Mouse (Mus musculus): ENCODE measurements at regions not wholly inside any gene's neighbourhood (a gene's known extent, or its start where the extent isn't known, plus 50 kb on each side); places are given as distances from the start of the nearest gene placed in this dataset.
A peak's percentile ranks its signal among the peaks of the same experiment; 100 is the strongest.
"Not testable (repeated sequence)": the region's sequence is repeated elsewhere in the genome, so short reads cannot be mapped to it uniquely, and the experiment has no call there.

- Histone ChIP-seq H3K9me3 (no peaks in the 10 kb centered on the region), H3K27ac (peak overlapping the region; percentile 39; the same call in 1 of the 2 replicates), H3K4me1 (0 out of 2 replicates have a peak, but pooled peaks cover 4% of the 10 kb centered on the region), H3K4me3 (no peak overlapping the region), H3K9ac (no peak overlapping the region), H3K36me3 (no peaks in the 10 kb centered on the region), H3K4me2 (no peak overlapping the region), H3K27me3 (no peaks in the 10 kb centered on the region)
- ATAC-seq (ENCODE audit: borderline replicate concordance, extremely low read depth, low FRiP score, low TSS enrichment), result peak; percentile 75; the same call in 1 of the 2 replicates
- 13% methylated on average over 9 of the region's 9 CpGs for WGBS
Observed at GRCm38 (mm10) chr1:128498042-128498772, 81.0 kb upstream of the Dars start.

DNA sequence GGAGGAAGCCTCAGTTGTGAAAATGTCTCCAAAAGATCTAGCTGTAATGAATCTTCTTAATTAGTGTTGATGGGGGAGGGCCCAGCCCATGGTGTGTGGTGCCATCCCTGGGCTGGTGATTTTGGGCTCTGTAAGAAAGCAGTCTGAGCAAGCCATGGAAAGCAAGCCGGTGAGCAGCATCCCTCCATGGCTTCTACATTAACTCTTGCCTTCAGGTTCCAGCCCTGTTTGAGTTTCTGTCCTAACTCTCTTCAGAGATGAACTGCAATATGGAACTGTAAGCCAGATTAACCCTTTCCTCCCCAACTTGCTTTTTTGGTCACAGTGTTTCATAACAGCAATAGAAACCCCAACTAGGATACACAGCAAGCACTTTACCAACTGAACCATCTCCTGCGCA lies 75.1 kb upstream of the Dars start:
- Histone ChIP-seq H3K27me3 (no peaks in the 10 kb centered on the region), H3K9ac (no peak overlapping the region), H3K27ac (no peak overlapping the region), H3K9me3 (no peaks in the 10 kb centered on the region), H3K36me3 (no peaks in the 10 kb centered on the region), H3K4me3 (no peak overlapping the region), H3K4me2 (no peak overlapping the region), H3K4me1 (no peaks in the 10 kb centered on the region)
- 90% methylated on average over 2 of the region's 2 CpGs for WGBS
- ATAC-seq (ENCODE audit: borderline replicate concordance, extremely low read depth, low FRiP score, low TSS enrichment), result no peak

DNA sequence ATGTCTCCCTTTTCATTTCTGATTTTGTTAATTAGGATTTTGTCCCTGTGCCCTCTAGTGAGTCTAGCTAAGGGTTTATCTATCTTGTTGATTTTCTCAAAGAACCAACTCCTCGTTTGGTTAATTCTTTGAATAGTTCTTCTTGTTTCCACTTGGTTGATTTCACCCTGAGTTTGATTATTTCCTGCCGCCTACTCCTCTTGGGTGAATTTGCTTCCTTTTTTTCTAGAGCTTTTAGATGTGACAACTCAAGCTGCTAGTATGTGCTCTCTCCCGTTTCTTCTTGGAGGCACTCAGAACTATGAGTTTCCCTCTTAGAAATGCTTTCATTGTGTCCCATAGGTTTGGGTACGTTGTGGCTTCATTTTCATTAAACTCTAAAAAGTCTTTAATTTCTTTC lies 70.0 kb upstream of the Dars start:
- H3K9me3 ChIP-seq; H3K9ac ChIP-seq; H3K4me3 ChIP-seq; H3K4me2 ChIP-seq; H3K27ac ChIP-seq; H3K4me1 ChIP-seq; ATAC-seq (ENCODE audit: borderline replicate concordance, extremely low read depth, low FRiP score, low TSS enrichment); H3K36me3 ChIP-seq; H3K27me3 ChIP-seq: not testable (repeated sequence)
- 73% methylated on average over 4 of the region's 4 CpGs for WGBS

GRCm38 (mm10) chr1:128478376-128478775 lies 61.2 kb upstream of the Dars start:
- Histone ChIP-seq H3K4me2 (no peak overlapping the region), H3K27me3 (no peaks in the 10 kb centered on the region), H3K4me1 (no peaks in the 10 kb centered on the region), H3K36me3 (no peaks in the 10 kb centered on the region), H3K27ac (no peak overlapping the region), H3K4me3 (no peak overlapping the region), H3K9ac (no peak overlapping the region), H3K9me3 (no peaks in the 10 kb centered on the region)
- WGBS, result 64% methylated on average over 6 of the region's 6 CpGs
- no peak for ATAC-seq (ENCODE audit: borderline replicate concordance, extremely low read depth, low FRiP score, low TSS enrichment)

GRCm38 (mm10) chr1:128477653-128478052 lies 60.5 kb upstream of the Dars start:
- Histone ChIP-seq H3K4me2 (no peak overlapping the region), H3K27ac (no peak overlapping the region), H3K9me3 (no peaks in the 10 kb centered on the region), H3K27me3 (no peaks in the 10 kb centered on the region), H3K36me3 (no peaks in the 10 kb centered on the region), H3K4me1 (peaks cover 4% of the 10 kb centered on the region; the same call in 1 of the 2 replicates), H3K9ac (no peak overlapping the region), H3K4me3 (no peak overlapping the region)
- WGBS, result 84% methylated on average over 2 of the region's 2 CpGs
- ATAC-seq (ENCODE audit: borderline replicate concordance, extremely low read depth, low FRiP score, low TSS enrichment), result no peak

DNA sequence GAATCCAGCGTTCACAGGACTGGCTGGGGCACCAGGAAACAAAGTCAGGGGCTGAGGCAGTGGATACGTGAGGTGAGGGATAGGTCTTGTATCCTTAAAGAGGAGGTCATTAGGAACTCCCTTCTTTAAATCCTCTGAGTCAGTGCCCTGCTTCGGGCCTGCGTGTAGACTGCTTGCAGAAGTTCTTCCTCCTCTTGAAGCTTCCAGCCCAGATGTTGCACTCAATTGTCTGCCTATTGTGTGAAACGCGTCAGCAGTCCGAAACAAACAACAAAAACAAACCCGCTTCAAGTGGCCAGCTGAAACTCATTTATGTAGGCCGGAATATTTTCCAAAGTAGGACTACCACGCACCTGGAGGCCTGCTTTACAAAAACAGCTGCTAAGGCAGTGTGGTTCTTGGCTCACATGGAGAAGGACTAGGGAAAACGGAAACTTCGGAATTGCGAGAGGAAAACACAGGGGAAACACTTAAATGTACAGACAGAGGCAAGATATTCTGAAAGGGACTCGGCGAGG lies 55.6 kb upstream of the Dars start:
- Histone ChIP-seq H3K9me3 (no peaks in the 10 kb centered on the region), H3K36me3 (no peaks in the 10 kb centered on the region), H3K27ac (no peak overlapping the region), H3K4me3 (peak overlapping the region; percentile 20), H3K4me2 (peak overlapping the region; percentile 61), H3K27me3 (no peaks in the 10 kb centered on the region), H3K9ac (no peak overlapping the region), H3K4me1 (peaks cover 13% of the 10 kb centered on the region; the same call in 1 of the 2 replicates)
- 28% methylated on average over 15 of the region's 15 CpGs for WGBS
- ATAC-seq (ENCODE audit: borderline replicate concordance, extremely low read depth, low FRiP score, low TSS enrichment), result no peak; the same call in 1 of the 2 replicates

- Histone ChIP-seq H3K9ac (no peak overlapping the region), H3K27ac (no peak overlapping the region), H3K27me3 (no peaks in the 10 kb centered on the region), H3K36me3 (no peaks in the 10 kb centered on the region), H3K4me1 (peaks cover 13% of the 10 kb centered on the region; the same call in 1 of the 2 replicates), H3K4me2 (peak overlapping the region; percentile 61), H3K4me3 (peak overlapping the region; percentile 20), H3K9me3 (no peaks in the 10 kb centered on the region)
- peak; percentile 81; the same call in 1 of the 2 replicates for ATAC-seq (ENCODE audit: borderline replicate concordance, extremely low read depth, low FRiP score, low TSS enrichment)
- WGBS, result 2% methylated on average over 20 of the region's 20 CpGs
Observed at GRCm38 (mm10) chr1:128472022-128472712, 55.0 kb upstream of the Dars start.

- H3K9me3 ChIP-seq, result no peaks in the 10 kb centered on the region
- H3K9ac ChIP-seq, result no peak overlapping the region
- H3K4me2 ChIP-seq, result no peak overlapping the region
- 29% methylated on average over 2 of the region's 2 CpGs for WGBS
- no peak for ATAC-seq (ENCODE audit: borderline replicate concordance, extremely low read depth, low FRiP score, low TSS enrichment)
- H3K27ac ChIP-seq, result no peak overlapping the region
- H3K4me3 ChIP-seq, result no peak overlapping the region
- no peaks in the 10 kb centered on the region for H3K27me3 ChIP-seq
- H3K4me1 ChIP-seq, result peaks cover 13% of the 10 kb centered on the region; the same call in 1 of the 2 replicates
- no peaks in the 10 kb centered on the region for H3K36me3 ChIP-seq
Observed at GRCm38 (mm10) chr1:128470786-128471185, 53.6 kb upstream of the Dars start.

GRCm38 (mm10) chr1:128469054-128469453 lies 51.9 kb upstream of the Dars start:
- ATAC-seq (ENCODE audit: borderline replicate concordance, extremely low read depth, low FRiP score, low TSS enrichment), result no peak
- Histone ChIP-seq H3K9ac (no peak overlapping the region), H3K9me3 (no peaks in the 10 kb centered on the region), H3K4me1 (peaks cover 13% of the 10 kb centered on the region; the same call in 1 of the 2 replicates), H3K4me2 (no peak overlapping the region), H3K36me3 (no peaks in the 10 kb centered on the region), H3K27me3 (no peaks in the 10 kb centered on the region), H3K27ac (no peak overlapping the region), H3K4me3 (no peak overlapping the region)
- 90% methylated on average over 7 of the region's 7 CpGs for WGBS

Data from lung, embryonic 15.5 days (tissue).